Mouse (Mus musculus): Measurements from ENCODE around the gene Sema4b.

Sema4b gene

DNA sequence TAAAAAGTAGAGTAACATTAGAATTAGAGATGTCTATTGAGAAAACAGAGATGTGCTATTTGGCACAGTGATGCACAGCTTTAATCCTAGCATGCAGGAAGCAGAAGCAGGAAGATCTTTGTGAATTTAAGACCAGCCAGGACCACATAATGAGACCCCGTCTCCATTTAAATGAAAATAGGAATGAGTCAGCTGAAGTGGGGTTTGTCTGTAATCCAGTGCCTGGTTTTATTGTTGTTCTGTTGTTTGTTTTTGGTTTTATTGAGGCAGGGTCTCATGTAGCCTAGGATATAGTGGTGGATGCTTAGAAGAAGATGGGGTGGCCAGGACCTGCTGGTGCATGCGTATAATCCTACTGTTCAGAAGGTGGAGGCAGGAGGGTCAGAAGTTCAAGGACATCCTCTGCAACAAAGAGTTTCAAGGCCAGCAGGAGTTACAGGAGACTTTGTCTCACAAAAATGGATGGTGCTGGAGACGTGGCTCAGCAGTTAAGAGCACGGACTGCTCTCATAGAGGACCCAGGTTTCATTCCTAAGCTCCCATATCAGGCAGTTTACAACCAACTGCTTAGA is 34.6 kb downstream of the Sema4b start:
- DNase-seq, result no peak

DNA sequence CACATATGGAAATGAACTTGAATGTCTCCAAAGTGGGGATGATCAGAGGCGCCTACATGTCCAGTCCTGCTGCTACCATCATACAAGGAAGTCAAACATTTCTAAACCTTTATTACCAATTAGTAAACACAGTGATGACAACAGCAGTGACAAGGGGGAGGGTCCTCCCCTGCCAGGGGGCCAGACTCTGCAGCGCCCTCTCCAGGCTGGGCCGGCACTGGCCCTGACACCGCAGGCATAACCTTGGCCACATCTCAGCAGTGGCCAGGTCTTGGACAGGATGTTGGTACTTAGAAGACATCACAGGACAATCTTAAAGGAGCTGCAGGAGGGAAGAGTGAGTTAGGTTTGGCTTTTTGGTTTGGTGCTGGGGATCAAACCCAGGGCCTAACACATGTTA is 40.4 kb downstream of the Sema4b start:
- DNase-seq, result no peak

DNA sequence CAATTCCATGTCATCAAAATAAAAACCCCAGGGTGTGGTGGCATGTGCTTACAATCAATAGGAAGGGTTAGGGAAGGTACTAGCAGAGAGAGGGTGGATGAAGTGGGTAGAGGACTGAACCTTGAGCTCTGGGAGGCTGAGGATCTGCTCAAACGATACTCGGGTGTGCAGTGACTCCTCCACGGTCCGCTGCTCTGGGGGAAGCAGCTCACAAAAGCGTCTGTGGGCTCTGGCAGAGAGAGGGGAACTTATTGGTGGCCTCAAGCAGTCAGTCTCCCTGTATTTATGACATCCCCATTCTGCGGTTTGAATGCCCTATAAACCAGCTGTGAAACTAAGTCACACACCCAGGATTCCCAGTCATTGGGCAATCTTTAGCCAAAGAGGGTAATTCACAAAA is 43.6 kb downstream of the Sema4b start:
- DNase-seq, result no peak

DNA sequence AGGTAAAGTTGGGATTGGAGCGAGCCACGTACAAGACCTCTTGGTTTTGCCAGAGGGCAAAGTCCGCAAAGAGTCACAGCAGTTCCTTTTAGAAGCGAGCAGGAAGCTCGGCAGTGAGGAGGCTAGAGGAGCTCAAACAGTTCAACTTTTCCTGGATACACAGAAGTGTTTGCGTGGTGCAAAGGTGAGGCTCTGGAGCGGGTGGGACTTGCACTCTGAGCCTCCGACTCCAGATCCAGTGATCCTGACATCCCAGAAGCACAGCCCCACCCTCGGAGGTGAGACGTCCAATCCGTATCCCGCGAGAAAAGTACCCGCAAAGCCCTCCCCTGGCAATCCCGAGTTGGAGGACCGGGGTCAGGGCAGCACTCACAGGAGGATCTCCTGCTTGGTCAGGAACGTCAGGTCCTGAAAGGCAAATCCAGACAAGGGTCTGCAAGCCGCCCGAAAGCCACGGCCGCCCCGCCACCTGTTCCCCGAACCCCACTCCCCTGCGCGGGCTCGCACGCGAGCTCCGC is 45.4 kb downstream of the Sema4b start:
- DNase-seq, result no peak

DNA sequence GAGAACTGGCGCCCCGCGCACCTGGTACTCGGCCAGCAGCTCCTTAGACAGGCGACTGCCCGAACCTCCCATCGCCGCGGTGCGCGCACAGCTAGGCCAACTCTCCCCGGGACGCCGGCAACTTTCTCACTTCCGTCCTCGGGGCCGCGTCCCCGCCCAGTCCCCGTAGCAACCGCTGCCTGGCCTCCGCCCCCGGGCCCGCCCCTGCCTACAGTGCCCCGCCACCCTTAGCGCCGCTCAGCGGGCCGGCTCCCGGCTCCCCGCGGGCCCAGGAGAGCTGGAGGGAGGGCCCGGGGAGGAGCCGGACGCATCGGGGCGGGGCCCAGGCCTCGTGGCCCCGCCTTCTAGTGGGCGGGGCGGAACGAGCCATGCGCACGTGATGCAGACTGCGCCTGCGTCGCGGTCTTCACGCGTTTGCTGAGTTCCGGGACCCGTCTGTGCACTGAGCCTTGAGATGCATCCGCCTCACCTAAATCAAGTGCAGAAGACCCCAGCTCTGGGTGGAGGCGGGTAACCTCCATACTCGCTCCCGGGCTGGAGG is 45.9 kb downstream of the Sema4b start, which contains the start of the genes Cib1 and Gdpgp1:
Gene Cib1 (minus strand): TSS at position 325 of the 541 bp plus-strand sequence.
Gene Gdpgp1 (plus strand): TSS at position 377 of the 541 bp plus-strand sequence.
- DNase-seq, result peak; percentile 96 to 98

DNA sequence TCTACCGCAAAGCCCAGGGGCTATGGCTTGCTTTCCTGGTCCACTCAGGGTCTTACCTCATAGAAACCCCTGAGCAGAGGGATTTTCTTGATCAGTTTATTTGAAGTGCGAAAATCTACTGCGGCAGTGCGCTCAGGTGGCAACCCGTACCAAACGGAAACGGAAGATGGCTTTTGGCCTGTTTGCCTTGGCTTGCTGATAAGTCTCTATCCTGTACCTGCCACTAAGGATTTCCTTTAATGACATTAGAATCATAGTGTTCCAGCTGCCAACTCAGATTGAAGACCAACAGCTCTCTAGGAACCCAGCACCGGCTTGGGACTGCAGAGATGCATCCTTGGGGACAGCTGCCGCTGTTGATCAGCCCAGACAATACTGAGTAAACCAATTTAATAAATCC is 47.2 kb downstream of the Sema4b start:
- no peak for DNase-seq

DNA sequence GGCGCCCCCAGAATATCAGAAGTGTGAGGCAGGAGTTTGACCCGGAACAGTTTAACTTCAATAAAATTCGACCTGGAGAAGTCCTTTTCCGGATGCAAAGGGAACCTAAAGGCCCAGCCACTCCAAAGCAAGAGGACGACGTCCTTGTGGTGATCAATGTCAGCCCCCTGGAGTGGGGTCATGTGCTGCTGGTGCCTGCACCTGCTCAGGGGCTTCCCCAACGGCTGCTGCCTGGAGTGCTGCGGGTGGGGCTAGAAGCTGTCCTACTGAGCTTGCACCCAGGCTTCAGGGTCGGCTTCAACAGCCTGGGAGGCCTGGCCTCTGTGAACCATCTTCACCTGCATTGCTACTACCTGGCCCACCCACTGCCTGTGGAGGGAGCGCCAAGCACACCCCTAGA is 51.9 kb downstream of the Sema4b start:
- DNase-seq, result no peak

DNA sequence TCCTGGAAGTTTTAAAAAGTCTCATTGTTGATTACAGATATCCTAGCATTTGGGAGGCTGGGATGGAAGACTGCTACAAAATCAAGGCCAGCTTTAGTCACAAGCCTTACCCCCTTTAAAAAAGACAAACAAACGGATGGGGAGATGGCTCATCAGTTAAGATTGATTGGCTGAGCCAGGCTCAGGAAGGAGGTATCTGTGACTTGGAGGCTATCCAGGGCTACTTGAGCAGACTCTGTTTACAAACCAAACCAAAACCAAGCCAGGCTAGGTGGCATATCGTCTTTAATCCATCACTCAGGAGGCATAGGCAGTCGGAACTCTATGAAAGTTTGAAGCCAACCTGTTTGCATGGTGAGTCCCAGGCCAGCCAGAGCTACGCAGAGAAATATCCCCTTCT is 55.0 kb downstream of the Sema4b start:
- no peak for DNase-seq

DNA sequence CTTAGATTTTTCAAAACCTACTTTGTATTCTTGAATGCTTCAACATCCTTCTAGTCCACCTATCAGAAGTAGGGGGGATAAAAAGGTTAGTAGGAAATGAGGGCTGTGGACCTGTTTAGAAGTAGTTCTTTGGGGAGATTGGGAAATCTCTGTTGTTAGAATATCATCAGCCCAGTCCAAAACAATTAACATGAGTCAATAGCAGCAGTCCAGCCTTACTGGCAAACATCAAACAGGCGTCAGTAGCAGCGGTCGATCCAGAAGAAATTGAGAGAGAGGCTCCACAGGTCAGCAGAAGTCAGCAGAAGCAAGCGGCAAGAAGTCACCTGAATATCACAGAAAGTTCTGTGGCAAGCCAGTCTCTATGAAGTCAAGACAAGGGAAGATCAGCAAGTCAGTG is 58.2 kb downstream of the Sema4b start:
- DNase-seq, result no peak

DNA sequence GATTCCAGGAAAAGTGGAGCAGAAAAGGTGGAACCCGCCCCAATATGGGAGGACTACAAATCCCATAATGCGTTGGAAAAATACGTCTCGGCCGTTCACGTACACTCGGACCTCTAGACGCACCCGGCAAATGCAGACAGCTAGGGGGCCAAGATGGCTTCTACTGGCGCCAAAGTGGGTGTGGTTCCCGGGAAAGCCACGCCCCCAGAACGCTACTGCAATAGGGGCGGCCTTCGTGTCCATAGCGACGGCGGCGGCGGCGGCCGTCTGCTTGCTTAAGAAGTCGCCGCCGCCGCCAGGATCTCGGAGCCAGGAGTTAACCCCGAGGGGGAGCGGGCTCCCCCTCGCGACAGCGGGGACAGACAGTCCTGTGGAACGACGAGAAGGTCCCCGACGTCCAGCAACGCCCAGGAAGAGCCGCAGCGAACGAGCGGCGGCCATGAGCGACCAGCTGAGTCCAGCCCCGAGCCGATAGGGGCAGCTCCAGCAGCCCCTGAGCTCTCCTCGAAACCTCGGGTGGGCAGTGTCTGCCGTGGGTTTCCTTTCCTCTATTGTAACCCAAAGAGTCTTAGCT is 59.6 kb downstream of the Sema4b start, which contains the start of gene Ttll13:
Gene Ttll13 (plus strand): TSS at position 229 of the 574 bp plus-strand sequence.
- peak; percentile 99 for DNase-seq

DNA sequence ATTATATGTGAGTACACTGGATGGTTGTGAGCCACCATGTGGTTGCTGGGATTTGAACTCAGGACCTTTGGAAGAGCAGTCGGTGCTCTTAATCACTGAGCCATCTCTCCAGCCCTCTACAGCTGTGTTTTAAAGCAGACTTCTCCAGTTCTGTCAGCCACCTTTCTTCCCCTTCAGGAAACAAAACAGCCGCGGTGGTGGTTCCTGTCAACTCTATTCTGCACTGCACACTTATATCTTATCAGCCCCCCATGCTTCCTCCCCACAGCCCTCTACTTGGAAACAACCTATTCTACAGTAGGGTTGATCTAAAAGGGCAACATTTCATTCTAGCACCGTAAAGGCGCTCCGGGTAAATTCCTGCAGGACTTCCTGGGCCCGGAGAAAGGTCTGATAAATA is 60.2 kb downstream of the Sema4b start:
- DNase-seq, result no peak

DNA sequence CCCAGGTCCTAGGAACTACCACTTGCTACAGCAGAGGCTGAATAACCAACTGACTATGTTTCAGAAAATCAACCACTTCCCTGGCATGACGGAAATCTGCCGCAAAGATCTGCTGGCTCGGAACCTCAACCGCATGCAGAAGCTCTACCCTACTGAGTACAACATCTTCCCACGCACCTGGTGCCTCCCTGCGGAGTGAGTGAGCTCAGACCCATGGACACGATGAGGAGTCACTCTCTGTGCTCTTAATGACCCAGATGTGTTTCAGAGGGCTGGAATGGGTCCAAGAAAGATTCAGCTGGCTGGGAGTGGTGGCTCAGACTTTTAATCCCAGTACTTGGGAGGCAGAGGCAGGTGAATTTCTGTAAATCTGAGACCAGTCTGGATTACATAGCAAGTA is 65.8 kb downstream of the Sema4b start:
- no peak for DNase-seq

DNA sequence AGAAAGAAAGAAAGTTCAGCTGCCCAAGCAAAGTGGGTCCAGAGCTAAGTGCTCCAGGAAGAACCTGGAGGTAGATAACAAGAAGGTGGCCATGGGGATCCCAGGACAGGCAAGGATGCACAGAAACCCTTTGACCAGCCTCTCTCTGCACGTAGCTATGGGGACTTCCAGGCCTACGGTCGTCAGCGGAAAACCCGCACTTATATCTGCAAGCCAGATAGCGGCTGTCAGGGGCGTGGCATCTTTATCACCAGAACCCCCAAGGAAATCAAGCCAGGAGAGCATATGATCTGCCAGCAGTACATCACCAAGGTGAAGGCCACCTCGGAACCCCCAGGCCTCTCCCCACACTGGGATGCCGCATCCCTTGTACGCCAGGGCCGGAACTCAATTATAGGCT is 66.2 kb downstream of the Sema4b start:
- DNase-seq, result no peak

DNA sequence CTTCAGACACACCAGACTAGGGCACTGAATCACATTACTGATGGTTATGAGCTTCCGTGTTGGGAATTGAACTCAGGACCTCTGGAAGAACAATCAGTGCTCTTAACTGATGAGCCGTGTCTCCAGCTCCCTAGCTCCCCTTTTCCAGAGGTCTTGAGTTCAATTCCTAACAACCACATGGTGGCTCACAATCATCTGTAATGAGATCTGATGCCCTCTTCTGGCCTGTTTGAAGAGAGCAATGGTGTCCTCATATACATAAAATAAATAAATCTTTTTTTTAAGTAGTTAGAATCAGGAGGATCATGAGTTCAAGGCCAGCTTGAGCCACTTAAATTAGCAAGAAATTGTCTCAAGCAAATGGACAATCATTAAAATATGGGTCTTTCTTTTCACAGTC is 69.3 kb downstream of the Sema4b start:
- no peak for DNase-seq

DNA sequence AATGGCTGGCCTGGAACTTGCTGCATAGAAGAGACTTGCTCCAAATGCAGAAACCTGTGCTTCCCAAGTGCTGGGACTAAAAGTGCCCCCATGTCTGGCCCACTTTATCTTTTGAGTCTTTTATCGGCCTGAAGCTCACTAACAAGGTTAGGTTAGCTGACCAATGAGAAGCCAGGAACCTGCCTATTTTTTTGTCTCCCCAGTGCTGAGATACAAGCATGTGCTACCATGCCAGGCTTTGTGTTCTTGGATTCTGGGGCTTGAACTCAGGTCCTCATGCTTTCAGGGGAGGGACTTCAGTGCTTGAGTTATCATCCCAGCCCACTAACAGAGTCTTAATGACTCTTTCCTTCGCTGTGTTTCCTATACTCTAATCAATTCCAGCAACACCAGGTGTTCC is 71.1 kb downstream of the Sema4b start:
- no peak for DNase-seq

DNA sequence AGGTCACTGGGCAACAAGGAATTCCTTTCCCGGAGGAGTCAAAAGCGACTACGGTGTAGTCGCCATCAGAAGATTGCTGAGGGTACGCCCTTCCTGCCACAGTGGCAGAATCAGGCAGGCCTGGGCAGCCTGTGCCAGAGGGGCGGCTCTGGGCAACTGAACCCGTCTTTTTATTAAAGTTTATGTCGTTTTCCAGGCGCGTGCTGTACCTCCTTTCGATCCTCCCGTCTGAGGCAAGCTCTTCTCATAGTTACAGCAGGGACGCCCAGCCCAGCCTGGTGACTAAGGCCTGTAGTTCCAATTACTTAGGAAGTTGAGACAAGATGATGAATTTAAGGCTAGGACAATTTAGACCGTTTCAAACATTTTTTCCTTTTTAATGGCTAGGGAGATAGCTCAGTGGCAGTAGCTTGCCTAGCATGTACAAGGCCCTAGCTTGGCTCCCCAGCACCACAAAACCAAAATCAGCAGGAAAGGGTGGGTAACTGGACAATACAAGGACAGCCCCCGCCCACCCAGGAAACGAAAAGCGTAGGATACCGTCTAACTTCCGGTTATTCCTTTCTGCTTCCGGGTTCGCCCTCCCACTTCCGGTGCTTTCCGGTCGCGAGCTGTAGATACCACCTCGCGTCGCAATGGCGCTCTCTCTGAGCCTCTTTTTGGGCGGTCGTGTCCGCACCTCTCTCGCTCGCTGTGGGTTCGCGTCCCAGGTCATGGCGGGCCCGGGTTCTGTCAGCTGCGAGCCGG is 74.2 kb downstream of the Sema4b start, which contains the start of gene Ngrn:
Gene Ngrn (plus strand): TSS at position 591 of the 747 bp plus-strand sequence.
- peak; percentile 89 to 94 for DNase-seq

DNA sequence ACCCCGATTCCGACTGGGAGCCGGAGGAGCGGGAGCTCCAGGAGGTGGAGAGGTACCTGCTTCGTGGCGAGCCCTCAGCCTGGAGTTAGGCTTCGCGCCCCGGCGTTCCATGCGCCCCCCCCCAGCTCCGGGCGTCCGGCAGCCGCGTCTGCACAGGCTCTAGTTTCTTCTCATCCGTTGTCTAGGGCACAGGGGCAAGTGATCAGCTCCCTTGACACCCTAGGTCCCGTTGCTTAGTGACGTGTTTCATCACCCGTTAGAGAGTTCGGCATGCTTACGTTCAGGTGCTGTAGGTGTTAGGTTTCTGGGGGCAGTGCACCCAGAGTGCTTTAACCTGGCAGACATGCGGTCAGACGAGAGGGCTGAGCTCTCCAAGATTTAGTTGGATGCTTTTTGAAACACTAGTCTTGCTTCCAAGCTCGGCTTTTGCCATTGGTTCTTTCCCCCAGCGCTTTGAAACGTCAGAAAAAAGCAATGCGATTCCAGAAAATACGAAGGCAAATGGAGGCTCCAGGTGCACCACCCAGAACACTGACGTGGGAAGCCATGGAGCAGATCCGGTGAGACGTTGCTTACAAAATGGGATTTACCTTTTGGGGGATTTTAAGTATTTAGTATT is 74.8 kb downstream of the Sema4b start:
- DNase-seq, result no peak

DNA sequence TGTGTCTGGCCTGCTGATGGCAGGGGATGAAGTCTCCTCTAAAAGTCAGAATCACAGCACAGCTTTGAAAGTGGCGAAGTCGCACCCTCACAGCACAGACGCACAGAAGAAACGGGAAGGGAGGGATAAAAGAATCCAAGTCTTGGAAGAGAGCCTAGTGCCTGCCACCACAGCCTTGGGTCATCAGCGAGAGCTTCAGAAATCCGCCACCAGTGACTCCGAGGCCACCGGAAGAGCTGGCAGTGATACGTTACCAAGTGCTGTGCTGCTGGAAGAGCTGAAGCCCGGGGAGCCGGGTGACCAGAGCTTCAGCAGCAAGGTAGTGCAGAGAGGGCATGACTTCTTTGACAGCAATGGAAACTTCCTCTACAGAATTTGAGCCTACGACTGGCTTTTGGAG is 78.0 kb downstream of the Sema4b start:
- DNase-seq, result no peak

DNA sequence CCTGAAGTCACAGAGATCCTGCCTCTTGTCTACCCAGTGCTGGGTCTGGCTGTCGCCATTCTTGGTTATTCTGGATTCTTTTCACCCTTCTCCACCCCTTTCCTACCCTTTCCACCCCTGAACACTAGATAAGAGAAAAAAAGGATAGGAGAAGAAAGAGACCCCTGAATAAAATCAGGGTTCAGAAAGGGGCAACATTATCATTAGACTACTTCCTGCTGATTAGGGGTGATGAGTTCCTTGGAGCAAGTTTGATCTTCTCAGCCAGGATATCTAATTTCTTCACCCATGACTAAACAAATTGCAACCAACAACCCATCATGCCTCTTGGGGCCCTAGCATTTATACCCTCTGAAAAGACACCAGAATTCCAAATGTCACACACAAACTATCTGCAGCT is 81.1 kb downstream of the Sema4b start:
- DNase-seq, result no peak

DNA sequence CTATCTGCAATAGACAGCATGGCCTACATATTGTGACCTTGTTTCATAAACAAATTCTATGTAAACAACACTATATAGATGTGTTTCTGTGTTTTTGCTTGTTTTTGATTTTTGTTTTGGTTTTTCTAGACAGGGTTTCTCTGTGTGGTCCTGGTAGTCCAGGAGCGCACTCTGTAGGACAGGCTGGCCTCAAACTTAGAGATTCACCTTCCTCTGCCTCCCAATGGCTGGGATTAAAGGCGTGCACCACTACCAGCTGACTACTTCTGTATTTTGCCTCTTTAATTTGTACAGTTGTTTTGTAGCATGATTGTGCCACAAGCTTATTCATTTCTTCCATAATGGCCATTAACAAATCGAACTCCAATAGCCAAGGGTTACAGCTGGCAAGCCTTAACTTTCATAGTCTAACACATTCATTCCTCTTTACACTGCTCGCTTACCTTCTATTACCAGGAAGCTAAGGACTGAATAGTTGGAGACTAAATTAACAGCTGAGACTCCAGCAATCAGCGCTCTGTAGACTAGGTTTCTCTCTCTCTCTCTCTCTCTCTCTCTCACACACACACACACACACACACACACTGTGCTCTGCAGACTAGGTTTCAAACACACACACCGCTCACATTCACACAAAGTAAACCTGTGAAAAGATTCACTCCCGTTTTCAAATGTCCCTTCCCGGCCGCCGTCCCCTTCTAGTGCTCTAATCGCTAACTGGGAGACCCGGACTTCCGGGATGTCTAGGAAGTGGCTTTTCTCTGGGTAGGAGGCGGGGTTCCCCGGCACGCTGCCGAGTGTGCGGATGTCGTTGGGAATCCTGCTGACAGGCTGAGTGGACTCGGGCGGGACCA is 82.5 kb downstream of the Sema4b start, which contains the start of gene Vps33b:
Gene Vps33b (plus strand): TSS at position 753 of the 854 bp plus-strand sequence.
- peak; percentile 99 for DNase-seq

DNA sequence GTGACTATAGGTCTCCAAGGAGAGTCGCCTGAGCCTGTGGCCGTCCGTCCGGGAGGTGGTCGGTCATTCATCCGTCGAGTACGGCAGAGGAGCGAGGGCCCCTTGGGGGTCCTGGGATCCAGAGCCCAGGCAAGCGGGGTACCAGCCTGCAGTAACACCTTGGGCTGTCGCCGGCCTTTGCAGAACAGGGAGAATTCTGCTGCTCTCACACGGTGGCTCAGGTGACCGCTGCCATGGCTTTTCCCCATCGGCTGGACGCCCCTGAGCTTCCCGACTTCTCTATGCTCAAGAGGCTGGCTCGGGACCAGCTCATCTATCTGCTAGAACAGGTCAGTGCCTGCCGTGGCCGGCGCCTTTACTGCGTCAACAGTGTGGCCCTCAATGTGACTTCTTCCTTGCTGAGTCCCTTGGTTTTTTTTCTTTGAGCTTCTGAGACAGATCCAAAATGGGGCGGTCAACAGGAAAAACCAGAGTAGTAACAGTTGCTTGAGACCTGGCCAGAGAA is 83.2 kb downstream of the Sema4b start:
- DNase-seq, result peak in 1 of 2 experiments; percentile 64

DNA sequence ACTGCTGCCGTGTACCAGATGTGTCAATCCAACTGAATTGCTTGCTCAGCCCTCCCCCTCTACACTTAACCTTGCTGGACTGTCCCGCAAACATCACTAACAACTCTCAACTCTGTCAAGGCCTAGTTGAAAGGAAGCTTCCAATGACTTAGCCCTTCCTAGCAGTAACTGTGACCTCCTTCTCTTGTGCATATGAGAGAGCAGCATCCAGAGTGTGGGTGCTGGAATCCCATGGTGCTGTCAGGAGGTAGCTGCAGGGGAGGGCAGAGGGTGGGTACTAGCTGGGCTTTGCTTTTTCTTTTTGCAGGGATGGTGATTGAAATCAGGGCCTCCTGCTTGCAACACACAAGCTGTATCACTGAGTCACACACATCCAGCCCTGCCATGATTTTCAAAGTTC is 86.8 kb downstream of the Sema4b start:
- no peak for DNase-seq
